14 mouse cellular contexts compared by ENCODE assay signal in genomic region chr1:36133041-36133440, GRCm38 (mm10).
DNase-seq lines count a peak whose midpoint lies in the region; ATAC-seq lines count a peak whose summit lies in the region.
"Had no signal": no experiment of that assay in that cellular context is flagged by ENCODE, and none has a peak within 500 bp of the region (broad histone marks: within the 10 kb centered on the region; RNA-seq: fewer than 3 reads in every experiment).

No protein-coding gene starts in this region.

- H3K4me2 ChIP-seq in heart, embryonic 13.5 days: no peak overlapping the region
- H3K4me2 ChIP-seq: hindbrain, embryonic 14.5 days had no signal

- H3K27me3 ChIP-seq in heart, embryonic 13.5 days (replicated peaks): no peaks in the 10 kb centered on the region
- no peaks in the 10 kb centered on the region for H3K27me3 ChIP-seq in splenic B cell, adult 2 months (ENCODE audit: control insufficient read depth, insufficient read depth, low read length, poor library complexity, severe bottlenecking)

- ATAC-seq in heart, embryonic 13.5 days (ENCODE audit: extremely low read depth, insufficient number of reproducible peaks, low FRiP score, low TSS enrichment): no peak
- ATAC-seq in granulocyte monocyte progenitor cell, adult 5-6 weeks (replicated peaks; ENCODE audit: poor library complexity, severe bottlenecking): peak; percentile 26; the same call in 1 of the 2 replicates
- ATAC-seq: CD4-positive, CD25-positive, alpha-beta regulatory T cell, adult 4 months; forebrain, embryonic 16.5 days had no signal

- H3K9ac ChIP-seq in heart, embryonic 13.5 days: no peak overlapping the region
- H3K9ac ChIP-seq: hindbrain, embryonic 14.5 days had no signal

- intact Hi-C loops in heart, postnatal 10 days (cut with DNase I): loop anchor here (10.0 kb wide), 3 partner anchors 288 to 1238 kb away; no protein-coding TSS in a partner anchor

- no peaks in the 10 kb centered on the region for H3K36me3 ChIP-seq in heart, embryonic 13.5 days
- H3K36me3 ChIP-seq in splenic B cell, adult 2 months (ENCODE audit: control insufficient read depth, insufficient read depth, low read length, poor library complexity, severe bottlenecking): no peaks in the 10 kb centered on the region

- 0 out of 2 replicates have a peak, but pooled peaks cover 2% of the 10 kb centered on the region for H3K9me3 ChIP-seq in heart, embryonic 13.5 days

- WGBS in heart, embryonic 13.5 days: 64% methylated on average over 8 of the region's 8 CpGs

- H3K4me1 ChIP-seq in heart, embryonic 13.5 days: peaks cover 35% of the 10 kb centered on the region

- H3K4me3 ChIP-seq in heart, embryonic 13.5 days: no peak overlapping the region

- DNase-seq in heart, postnatal 10 days: no peak
- peak; percentile 37 to 42 for DNase-seq in B cell, adult 2 months
- peak; percentile 42 for DNase-seq in splenic B cell, adult 2 months (ENCODE audit: low read depth, low spot score)
- DNase-seq in c-Kit-positive CD71-positive TER-119-positive erythroid progenitor cells, embryonic 14.5 days (ENCODE audit: low spot score): no peak
- no peak for DNase-seq in urinary bladder, adult 18-20 months (ENCODE audit: low spot score in 2 of 2)
- DNase-seq in neural tube, embryonic 10.5 days (ENCODE audit: extremely low spot score, low spot score): no peak
- DNase-seq: gastrocnemius, postnatal 25 days; lung, adult 2 months; right cerebral cortex, postnatal 4 days had no signal

- peak overlapping the region; percentile 58 for H3K27ac ChIP-seq in heart, embryonic 13.5 days (replicated peaks)
- H3K27ac ChIP-seq: hindbrain, embryonic 14.5 days had no signal

Comparison
In these comparisons a context has a peak if more than half of its experiments do, and no peak if none do; other contexts are left out.
1. DNase-seq: peak in B cell, adult 2 months (2 of 2) and splenic B cell, adult 2 months (single experiment); none in heart, postnatal 10 days (0 of 2), c-Kit-positive CD71-positive TER-119-positive erythroid progenitor cells, embryonic 14.5 days (single experiment), urinary bladder, adult 18-20 months (0 of 2) and neural tube, embryonic 10.5 days (single experiment).